Mouse (Mus musculus) forebrain, embryonic 13.5 days (tissue): ENCODE data around the gene Tuba4a. TPM values are rescaled to one million over a fixed set of nuclear protein-coding genes. Genes with fewer than 3 reads are reported as not detected.
A peak's percentile ranks its signal among the peaks of the same experiment; 100 is the strongest.

ENCODE experiments used
- ATAC-seq: fragments of 200-750 bp; cut with Nextera tagmentation; 2 replicates; pipeline ENCODE4 v1.8.0; 2017
- H3K27ac ChIP-seq: fragments of 300-500 bp; sonication (generic); 2 replicates; pipeline ENCODE4 v1.5.1; 2015; ENCODE audit warnings: inconsistent platforms, mild to moderate bottlenecking, moderate library complexity
- H3K27me3 ChIP-seq: fragments of 300-500 bp; sonication (generic); 2 replicates; pipeline ENCODE4 v1.6.1; 2015; ENCODE audit warnings: mild to moderate bottlenecking, inconsistent platforms
- H3K36me3 ChIP-seq: fragments of 300-500 bp; sonication (generic); 2 replicates; pipeline ENCODE4 v1.6.1; 2015; ENCODE audit warnings: mild to moderate bottlenecking, inconsistent platforms; ENCODE audit not compliant: poor library complexity, severe bottlenecking
- H3K4me1 ChIP-seq: fragments of 300-500 bp; sonication (generic); 2 replicates; pipeline ENCODE4 v1.6.1; 2015; ENCODE audit warnings: inconsistent platforms
- H3K4me2 ChIP-seq: fragments of 300-500 bp; sonication (generic); 2 replicates; pipeline ENCODE4 v1.6.1; 2015; ENCODE audit warnings: inconsistent platforms, mild to moderate bottlenecking, moderate library complexity
- H3K4me3 ChIP-seq: fragments of 300-500 bp; sonication (generic); 2 replicates; pipeline ENCODE4 v1.5.1; 2015; ENCODE audit warnings: mild to moderate bottlenecking, inconsistent platforms
- H3K9ac ChIP-seq: fragments of 300-500 bp; sonication (generic); 2 replicates; pipeline ENCODE4 v1.6.1; 2015; ENCODE audit warnings: mild to moderate bottlenecking, inconsistent platforms
- H3K9me3 ChIP-seq: fragments of 300-500 bp; sonication (generic); replicated peaks from 2 replicates; pipeline ENCODE4 v1.6.1; 2016; ENCODE audit warnings: inconsistent platforms
- WGBS: fragments of 180-500 bp; shearing (Covaris S2); methylation state at CpG from one replicate; pipeline ENCODE4 v1.1.7; 2015; 5-methylcytosine and 5-hydroxymethylcytosine counted together
- microRNA-seq: library from miRNA; unstranded; fragments of <30 nt; microRNA quantifications from one replicate; pipeline ENCODE4, GENCODE M21; 2016
- polyA plus RNA-seq: library from polyadenylated mRNA; unstranded; fragments of >200 nt; fragmentation: Nextera tagmentation; extraction: Ambion mirVana; gene quantifications from 2 replicates; pipeline ENCODE4 v1.2.1, GENCODE M21; 2015

The Tuba4a gene
- polyA plus RNA-seq, 1 experiment from 2014 or later = 16.6 TPM

DNA sequence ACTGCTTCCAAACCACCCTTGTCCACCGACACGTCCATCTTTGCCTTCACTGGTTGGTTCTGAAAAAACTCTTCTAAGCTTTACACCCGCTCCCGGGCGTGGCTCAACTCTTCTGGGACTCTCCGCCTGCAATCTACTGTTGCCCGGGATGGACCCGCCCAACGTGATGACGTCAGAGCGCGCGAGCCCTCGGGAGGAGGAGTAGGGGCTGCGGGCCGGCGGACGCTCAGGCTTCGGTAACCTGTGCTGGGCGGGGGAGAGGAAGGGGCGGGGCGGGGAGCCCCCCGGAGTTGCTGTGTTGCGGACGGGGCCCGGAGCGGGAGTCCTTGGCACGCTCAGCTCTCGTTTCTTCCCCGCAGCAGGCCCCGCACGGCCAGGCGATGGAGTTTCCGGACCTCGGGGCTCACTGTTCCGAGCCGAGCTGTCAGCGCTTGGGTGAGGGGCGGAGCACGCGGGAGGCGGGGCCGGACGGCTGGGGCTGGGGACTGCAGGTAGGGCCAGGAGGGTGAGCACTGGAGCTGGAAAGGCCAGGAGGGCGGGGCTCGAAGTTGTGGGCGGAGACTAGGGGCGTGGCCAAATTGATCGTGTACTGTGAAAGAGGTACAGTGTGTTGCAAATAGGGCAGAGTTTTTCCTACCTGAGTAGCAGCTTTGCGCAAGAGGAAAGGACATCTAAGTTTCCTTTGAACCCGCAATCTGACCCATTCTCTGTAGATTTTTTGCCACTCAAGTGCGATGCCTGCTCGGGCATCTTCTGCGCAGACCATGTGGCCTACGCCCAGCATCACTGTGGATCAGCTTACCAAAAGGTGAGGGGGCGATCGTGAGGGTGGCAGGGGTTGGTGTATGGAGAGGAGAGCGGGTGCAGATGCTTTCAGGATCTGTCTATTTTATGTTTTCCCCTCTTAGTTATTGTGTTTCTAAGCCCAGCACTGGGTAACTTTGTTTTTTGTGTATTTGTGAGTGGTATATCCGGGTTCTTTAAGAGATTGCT, 50.9 kb downstream of the Tuba4a start, which contains the start of gene Zfand2b:
TSS of gene Zfand2b (plus strand) at position 175 of the 993 bp plus-strand sequence.
- Histone ChIP-seq H3K36me3 (peaks cover 39% of the 10 kb centered on the region), H3K4me3 (peak within 1 kb of the TSS; percentile 76), H3K9me3 (no peaks in the 10 kb centered on the region), H3K4me1 (peaks cover 8% of the 10 kb centered on the region), H3K27ac (peak within 1 kb of the TSS; percentile 89), H3K27me3 (no peaks in the 10 kb centered on the region), H3K9ac (peak within 1 kb of the TSS; percentile 70), H3K4me2 (peak within 1 kb of the TSS; percentile 69)
- peak; percentile 97 for ATAC-seq
- 1% methylated on average over 51 of the region's 59 CpGs for WGBS

DNA sequence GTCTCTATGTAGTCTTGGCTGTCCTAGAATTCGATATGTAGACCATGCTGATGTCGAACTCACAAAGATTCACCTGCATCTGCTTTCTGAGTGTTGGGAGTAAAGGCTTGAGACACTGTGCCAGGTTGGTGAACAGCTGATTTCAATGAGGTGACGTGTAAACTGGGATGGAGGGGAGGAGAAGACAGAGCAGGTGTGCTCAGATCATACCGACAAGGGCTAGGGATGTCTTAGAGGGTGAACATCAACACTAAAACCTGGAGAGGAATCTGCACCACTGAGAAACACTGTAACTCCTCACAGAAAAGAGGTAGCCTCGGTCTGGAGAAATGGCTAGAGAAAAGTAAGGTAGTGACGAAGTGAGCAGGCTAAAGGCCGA, 51.6 kb downstream of the Tuba4a start:
- peaks cover 8% of the 10 kb centered on the region for H3K4me1 ChIP-seq
- no peak overlapping the region for H3K27ac ChIP-seq
- H3K27me3 ChIP-seq = no peaks in the 10 kb centered on the region
- no peak overlapping the region for H3K9ac ChIP-seq
- 6% methylated on average over 7 of the region's 7 CpGs for WGBS
- peaks cover 32% of the 10 kb centered on the region for H3K36me3 ChIP-seq
- ATAC-seq = peak; percentile 46; the same call in 1 of the 2 replicates
- H3K4me2 ChIP-seq = peak overlapping the region; percentile 69
- H3K9me3 ChIP-seq = no peaks in the 10 kb centered on the region
- H3K4me3 ChIP-seq = peak overlapping the region; percentile 76

Small RNAs within 50 kb of the gene (microRNA-seq; reads per million reads assigned to microRNA genes)
- not detected for gene Gm27943

Other genes starting within 250 kb of the Tuba4a start
- 8.4 and 10.6 TPM in 2 replicates for gene Nhej1, start 94.7 kb downstream of the Tuba4a start, polyA plus RNA-seq
- gene Slc23a3, start 86.0 kb downstream of the Tuba4a start, polyA plus RNA-seq = 0.08 TPM in 1 of 2 replicates, not detected in the other
- 47.1 and 52.8 TPM in 2 replicates for gene Cnppd1, start 77.2 kb downstream of the Tuba4a start, polyA plus RNA-seq
- 71.8 and 75.1 TPM in 2 replicates for gene Retreg2, start 77.1 kb downstream of the Tuba4a start, polyA plus RNA-seq
- 33.2 and 37.9 TPM in 2 replicates for gene Zfand2b, start 51.2 kb downstream of the Tuba4a start, polyA plus RNA-seq
- 28.6 and 31.7 TPM in 2 replicates for gene Abcb6, start 39.5 kb downstream of the Tuba4a start, polyA plus RNA-seq
- 22.0 and 23.1 TPM in 2 replicates for gene Ankzf1, start 27.7 kb downstream of the Tuba4a start, polyA plus RNA-seq
- gene Atg9a, start 27.7 kb downstream of the Tuba4a start, polyA plus RNA-seq = 29.7 and 31.8 TPM in 2 replicates
- gene Glb1l, start 9.1 kb downstream of the Tuba4a start, polyA plus RNA-seq = 14.6 and 21.1 TPM in 2 replicates
- gene Stk16, start 9.0 kb downstream of the Tuba4a start, polyA plus RNA-seq = 143 and 157 TPM in 2 replicates
- not detected in 2 replicates for gene A630095N17Rik, start 12.2 kb upstream of the Tuba4a start, polyA plus RNA-seq
- 40.0 and 41.7 TPM in 2 replicates for gene Dnajb2, start 16.5 kb upstream of the Tuba4a start, polyA plus RNA-seq
- gene Ptprn, start 44.6 kb upstream of the Tuba4a start, polyA plus RNA-seq = 4.5 and 6.5 TPM in 2 replicates
- gene Resp18, start 58.5 kb upstream of the Tuba4a start, polyA plus RNA-seq = 37.0 and 44.1 TPM in 2 replicates
- gene Dnpep, start 98.1 kb upstream of the Tuba4a start, polyA plus RNA-seq = 140 and 142 TPM in 2 replicates
- gene Des, start 140.5 kb upstream of the Tuba4a start, polyA plus RNA-seq = 0.81 and 1.1 TPM in 2 replicates
- 7.6 and 9.0 TPM in 2 replicates for gene Speg, start 155.4 kb upstream of the Tuba4a start, polyA plus RNA-seq
- 53.7 and 62.7 TPM in 2 replicates for gene Gmppa, start 216.1 kb upstream of the Tuba4a start, polyA plus RNA-seq
- 4.0 and 5.4 TPM in 2 replicates for gene Asic4, start 230.6 kb upstream of the Tuba4a start, polyA plus RNA-seq